Mouse (Mus musculus) retina, postnatal 7 days (tissue): ENCODE results near the gene Yipf3.

Experiments
- DNase-seq: peaks from one replicate; pipeline ENCODE4 v3.0.0-alpha.2; 2012; ENCODE audit warnings: low read depth, low spot score

Yipf3 gene

GRCm38 (mm10) chr17:46247512-46248188, at the start of gene Yipf3, which contains the start of gene Polr1c:
Yipf3 (plus strand) TSS chr17:46248080.
Polr1c (minus strand) TSS chr17:46248054.
- peak; percentile 89 for DNase-seq

- DNase-seq = no peak
Observed at GRCm38 (mm10) chr17:46201151-46201550, 46.7 kb upstream of the Yipf3 start.

DNA sequence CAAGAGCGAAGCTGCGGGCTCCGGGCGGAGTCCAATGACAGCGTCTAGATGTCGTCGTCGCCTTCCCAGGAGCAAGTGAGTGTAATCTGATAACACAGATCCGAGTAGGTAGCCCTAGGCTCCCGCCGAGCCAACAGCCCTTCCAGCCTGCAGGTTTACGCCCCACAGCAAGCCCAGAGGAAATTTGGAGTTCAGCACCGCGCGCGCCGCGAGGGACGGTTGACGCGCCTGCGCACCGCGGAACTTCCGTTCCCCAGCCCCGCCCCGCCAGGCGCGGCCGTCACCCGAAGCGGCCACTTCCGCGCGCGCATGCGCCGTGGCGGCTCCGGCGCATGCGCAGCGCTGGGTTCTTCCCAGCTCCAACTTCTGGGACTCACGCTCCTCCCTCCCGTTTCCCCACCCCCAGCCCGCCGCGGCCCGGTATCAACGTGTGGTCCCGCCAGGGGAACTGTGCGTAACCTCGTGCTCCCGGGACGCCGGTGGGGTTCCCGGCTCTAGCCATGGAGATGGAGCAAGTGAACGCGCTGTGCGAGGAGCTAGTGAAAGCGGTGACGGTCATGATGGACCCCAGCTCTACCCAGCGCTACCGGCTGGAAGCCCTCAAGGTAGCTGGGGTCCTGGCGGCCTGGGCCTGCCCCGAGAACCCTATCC, 45.3 kb upstream of the Yipf3 start, which contains the start of the genes Polh and Xpo5:
Gene Polh, minus strand, starts transcription at position 225 of the 651 bp plus-strand sequence.
Gene Xpo5, plus strand, starts transcription at position 362 of the 651 bp plus-strand sequence.
- DNase-seq = peak; percentile 91

DNA sequence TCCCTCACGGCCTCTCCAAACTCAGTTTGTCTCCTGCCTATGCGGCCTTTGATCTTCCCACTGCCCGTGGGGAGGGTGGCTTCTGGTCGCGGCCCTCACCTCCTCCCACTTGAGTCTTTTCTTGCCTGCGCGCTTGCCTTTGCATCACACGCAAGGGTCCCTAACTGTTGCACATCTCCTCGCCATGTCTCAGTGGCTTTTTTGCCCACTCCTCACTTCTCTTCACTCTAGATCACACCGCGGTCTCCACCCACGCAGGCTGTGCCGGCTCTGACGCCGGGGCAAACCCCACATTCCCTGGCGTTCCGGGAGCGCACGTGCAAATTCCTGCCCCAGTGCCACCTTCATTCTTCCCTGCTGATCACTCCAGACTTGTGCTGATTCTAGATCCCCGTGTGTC, 44.8 kb upstream of the Yipf3 start:
- DNase-seq = peak; percentile 2

GRCm38 (mm10) chr17:46206676-46207075, 41.2 kb upstream of the Yipf3 start:
- DNase-seq = no peak

DNA sequence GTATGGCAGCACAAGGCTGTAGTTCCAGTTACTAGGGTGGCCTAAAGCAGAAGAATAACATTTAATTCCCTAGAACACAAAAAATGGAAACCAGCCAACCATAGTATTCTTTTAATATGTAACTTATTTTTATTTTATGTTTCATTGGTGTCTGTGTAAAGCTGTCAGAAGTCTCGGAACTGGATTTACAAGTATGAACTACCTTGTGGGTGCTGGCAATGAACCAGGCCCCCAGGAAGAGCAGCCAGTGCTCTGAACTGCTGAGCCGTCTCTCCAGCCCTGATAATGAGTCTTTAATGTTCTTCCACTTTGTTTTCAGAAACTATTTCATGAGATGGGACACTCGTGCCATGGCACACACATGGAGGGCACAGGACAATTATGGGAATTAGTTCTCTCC, 37.3 kb upstream of the Yipf3 start:
- DNase-seq = no peak

- no peak for DNase-seq
Observed at GRCm38 (mm10) chr17:46221601-46222000, 26.3 kb upstream of the Yipf3 start.

DNA sequence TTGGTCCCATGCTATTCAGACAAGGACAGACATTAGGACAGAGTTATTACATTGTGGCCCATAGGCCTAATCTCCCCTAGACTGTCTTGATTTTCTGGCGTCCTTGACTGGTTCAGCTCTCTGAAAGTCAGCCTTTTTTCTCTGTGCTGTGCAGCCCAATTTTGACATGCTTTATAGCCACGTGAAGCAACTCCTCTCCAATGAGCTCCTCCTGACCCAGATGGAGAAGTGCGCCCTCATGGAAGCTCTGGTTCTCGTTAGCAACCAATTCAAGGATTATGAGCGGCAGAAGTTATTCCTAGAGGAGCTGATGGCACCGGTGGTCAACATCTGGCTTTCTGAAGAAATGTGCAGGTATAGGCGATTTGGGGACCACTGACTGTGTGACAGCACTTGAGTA, 20.3 kb upstream of the Yipf3 start:
- no peak for DNase-seq

DNA sequence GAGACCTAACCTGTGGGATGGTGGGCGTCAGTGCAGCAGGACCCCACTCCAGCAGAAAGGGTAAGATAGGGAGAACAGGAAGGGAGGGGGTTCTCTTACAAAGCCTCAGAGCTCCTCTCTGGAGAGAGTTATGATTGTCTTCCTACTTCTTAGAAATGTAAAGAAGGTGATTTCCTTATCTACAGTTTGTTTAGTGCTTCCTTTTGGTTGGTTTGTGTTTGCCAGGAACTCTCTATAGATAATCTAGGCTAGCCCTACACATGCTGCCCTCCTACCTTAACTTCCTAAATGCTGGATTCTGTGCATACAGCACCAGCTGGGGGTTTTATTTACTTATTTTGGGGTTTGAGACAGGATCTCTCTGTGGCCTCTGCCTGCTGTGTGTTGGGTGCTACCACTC, 11.8 kb upstream of the Yipf3 start:
- no peak for DNase-seq

GRCm38 (mm10) chr17:46237079-46237478, 10.8 kb upstream of the Yipf3 start:
- no peak for DNase-seq

GRCm38 (mm10) chr17:46237480-46237879, 10.4 kb upstream of the Yipf3 start:
- DNase-seq = no peak

DNA sequence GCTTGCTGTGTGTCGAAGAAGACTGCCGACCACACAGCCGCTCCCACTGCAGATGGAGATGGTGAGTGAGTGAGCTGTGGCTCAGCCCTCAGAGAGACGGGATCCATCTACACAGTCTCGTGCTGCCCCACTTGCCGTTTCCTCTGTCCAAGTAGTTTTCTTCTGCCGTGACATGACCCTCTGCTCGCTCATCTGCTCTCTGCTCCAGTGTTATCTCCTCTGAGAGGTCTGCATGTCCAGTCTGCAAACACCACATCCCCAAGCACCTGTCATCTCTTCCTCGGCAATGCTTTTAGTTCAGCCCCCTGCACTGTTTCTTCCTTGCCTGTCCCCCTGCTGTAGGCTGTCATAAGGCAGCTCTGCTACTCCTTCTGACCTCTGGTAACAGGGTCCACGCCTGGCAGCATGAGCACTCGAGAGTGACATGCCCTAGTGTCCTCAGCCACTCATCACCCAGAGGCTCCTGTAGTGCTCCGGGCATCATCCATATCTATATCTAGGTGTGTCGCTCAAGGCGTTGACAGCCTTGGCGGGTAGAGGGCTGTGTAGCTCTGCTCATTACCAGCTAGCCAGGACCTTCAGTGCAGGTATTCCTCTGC, 8.3 kb upstream of the Yipf3 start:
- no peak for DNase-seq

- DNase-seq = no peak
Observed at GRCm38 (mm10) chr17:46241471-46241870, 6.4 kb upstream of the Yipf3 start.

GRCm38 (mm10) chr17:46242274-46242673, 5.6 kb upstream of the Yipf3 start:
- DNase-seq = no peak

- no peak for DNase-seq
Observed at GRCm38 (mm10) chr17:46242993-46243392, 4.9 kb upstream of the Yipf3 start.

DNA sequence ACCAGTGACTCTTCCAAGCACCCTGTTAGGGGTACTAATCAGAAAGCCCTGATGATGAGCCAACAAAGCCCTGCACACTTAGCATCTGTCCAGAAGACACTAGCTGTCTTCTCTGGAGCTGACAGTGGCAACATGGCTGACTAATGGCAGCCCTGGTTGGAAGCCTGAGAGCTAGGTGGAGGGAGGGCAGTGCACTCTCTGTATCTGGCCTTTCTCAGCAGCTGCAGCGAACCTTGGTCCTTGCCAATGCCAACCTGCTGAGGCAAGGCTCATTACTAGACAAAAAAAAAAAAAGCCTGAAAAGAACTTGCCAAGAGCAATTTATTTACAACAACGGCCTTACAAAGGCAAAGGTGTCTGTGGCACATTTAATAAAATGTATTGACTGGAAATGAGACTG, 4.3 kb upstream of the Yipf3 start:
- DNase-seq = no peak

DNA sequence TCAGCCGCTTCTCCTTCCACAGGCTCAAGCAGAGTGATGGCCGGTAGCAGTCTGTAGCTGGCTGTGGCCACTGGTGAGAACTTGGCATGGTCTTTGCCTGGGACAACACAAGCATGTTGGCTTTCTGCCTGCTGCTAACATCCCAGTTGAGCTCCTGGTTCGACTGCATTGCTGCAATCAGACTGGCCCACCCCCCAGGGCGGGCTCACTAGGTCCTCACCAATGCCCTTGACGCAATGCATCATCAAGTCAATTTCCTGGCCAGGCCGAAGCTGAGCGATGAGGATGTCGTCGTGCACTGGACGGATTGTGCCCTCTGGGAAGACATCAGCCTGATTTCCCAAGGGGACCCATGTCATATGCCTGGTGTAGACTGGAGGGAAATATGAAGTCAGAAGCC, 3.3 kb upstream of the Yipf3 start:
- no peak for DNase-seq

- no peak for DNase-seq
Observed at GRCm38 (mm10) chr17:46248189-46248522, 276 bp downstream of the Yipf3 start.

- DNase-seq = no peak
Observed at GRCm38 (mm10) chr17:46251174-46251573, 3.3 kb downstream of the Yipf3 start.

- DNase-seq = no peak
Observed at GRCm38 (mm10) chr17:46252571-46253451, 4.9 kb downstream of the Yipf3 start.

GRCm38 (mm10) chr17:46253452-46254084, 5.7 kb downstream of the Yipf3 start, which contains the start of gene Lrrc73:
Lrrc73 (plus strand) TSS chr17:46253531.
- DNase-seq = peak; percentile 81
